Mouse (Mus musculus) olfactory bulb, adult 2 months (tissue): Measurements from ENCODE around the gene Gm49380. TPM values are rescaled to one million over a fixed set of nuclear protein-coding genes. Genes with fewer than 3 reads are reported as not detected.

Experiments
- H3K27ac ChIP-seq: fragments of 200-500 bp; 2 replicates; pipeline ENCODE4 v1.5.1; 2012; ENCODE audit warnings: low read depth, low read length; ENCODE audit not compliant: insufficient read depth
- H3K4me1 ChIP-seq: fragments of 200-500 bp; 2 replicates; pipeline ENCODE4 v1.6.1; 2012; ENCODE audit warnings: low read length; ENCODE audit not compliant: control insufficient read depth, insufficient read depth
- H3K4me3 ChIP-seq: fragments of 200-500 bp; 2 replicates; pipeline ENCODE4 v1.5.1; 2012; ENCODE audit warnings: mild to moderate bottlenecking, low read depth, low read length, moderate library complexity; ENCODE audit not compliant: insufficient read depth
- CTCF ChIP-seq: fragments of 200-500 bp; IDR thresholded peaks from 2 replicates; pipeline ENCODE4 v1.5.1; 2012; ENCODE audit warnings: low read depth, mild to moderate bottlenecking, low read length, moderate library complexity; ENCODE audit not compliant: insufficient read depth
- POLR2A ChIP-seq: fragments of 200-500 bp; IDR thresholded peaks from 2 replicates; pipeline ENCODE4 v1.6.1; 2012; ENCODE audit warnings: mild to moderate bottlenecking, low read depth, low read length, moderate library complexity; ENCODE audit not compliant: insufficient read depth
- WGBS: fragments of 180-500 bp; shearing (Covaris S2); methylation state at CpG from one replicate; pipeline ENCODE4 v1.1.7; 2018; 5-methylcytosine and 5-hydroxymethylcytosine counted together
- polyA plus RNA-seq: library from polyadenylated mRNA; stranded (reverse); fragments of >200 nt; gene quantifications from 2 replicates; pipeline ENCODE4 v1.2.4, GENCODE M21; 2012; ENCODE audit warnings: low replicate concordance; ENCODE audit not compliant: missing spikeins, insufficient read depth, insufficient read length

Gm49380 gene
- polyA plus RNA-seq, 1 experiment, result not detected

DNA sequence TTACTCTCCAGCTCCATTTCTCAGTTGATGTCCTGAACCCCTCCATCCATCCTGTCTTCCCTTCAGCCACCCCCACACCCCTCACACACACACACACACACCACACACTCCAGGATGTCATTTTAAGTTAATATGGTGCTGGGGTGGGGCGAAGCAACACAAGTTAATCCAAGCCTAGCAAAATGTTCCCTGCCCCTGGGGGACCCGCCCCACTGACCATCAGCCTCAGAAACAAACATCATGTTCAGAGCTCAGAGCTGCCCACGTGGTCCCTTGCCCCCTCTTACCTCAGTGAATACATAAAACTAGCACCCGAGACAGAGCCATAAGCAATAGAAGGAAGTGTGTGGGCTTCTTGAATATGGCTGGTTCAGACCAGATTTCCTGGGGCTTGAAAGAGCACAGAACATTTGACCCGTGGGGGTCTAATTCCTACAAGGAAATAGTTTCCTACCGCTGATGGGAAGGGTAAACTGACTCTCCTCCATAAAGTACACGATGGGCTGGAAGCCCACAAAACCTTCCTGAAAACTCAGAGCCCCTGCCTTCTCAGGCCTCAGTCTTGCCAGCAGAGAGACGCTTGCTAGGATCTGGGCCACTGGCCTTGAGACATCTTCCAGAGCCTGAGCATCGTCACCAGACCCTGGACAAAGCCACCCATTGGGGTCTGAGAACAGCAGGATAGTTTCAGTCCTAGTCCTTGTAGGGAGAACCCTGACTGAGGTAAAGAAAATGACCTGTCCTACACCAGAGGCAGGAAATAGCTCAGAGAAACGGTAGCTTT lies 33.1 kb downstream of the Gm49380 start:
- no peak overlapping the region for H3K4me3 ChIP-seq
- peaks cover 52% of the 10 kb centered on the region for H3K4me1 ChIP-seq
- 71% methylated on average over 10 of the region's 10 CpGs for WGBS
- peak overlapping the region; percentile 40; the same call in 1 of the 2 replicates for H3K27ac ChIP-seq
- no peak for TF ChIP-seq CTCF
- no peak for TF ChIP-seq POLR2A

DNA sequence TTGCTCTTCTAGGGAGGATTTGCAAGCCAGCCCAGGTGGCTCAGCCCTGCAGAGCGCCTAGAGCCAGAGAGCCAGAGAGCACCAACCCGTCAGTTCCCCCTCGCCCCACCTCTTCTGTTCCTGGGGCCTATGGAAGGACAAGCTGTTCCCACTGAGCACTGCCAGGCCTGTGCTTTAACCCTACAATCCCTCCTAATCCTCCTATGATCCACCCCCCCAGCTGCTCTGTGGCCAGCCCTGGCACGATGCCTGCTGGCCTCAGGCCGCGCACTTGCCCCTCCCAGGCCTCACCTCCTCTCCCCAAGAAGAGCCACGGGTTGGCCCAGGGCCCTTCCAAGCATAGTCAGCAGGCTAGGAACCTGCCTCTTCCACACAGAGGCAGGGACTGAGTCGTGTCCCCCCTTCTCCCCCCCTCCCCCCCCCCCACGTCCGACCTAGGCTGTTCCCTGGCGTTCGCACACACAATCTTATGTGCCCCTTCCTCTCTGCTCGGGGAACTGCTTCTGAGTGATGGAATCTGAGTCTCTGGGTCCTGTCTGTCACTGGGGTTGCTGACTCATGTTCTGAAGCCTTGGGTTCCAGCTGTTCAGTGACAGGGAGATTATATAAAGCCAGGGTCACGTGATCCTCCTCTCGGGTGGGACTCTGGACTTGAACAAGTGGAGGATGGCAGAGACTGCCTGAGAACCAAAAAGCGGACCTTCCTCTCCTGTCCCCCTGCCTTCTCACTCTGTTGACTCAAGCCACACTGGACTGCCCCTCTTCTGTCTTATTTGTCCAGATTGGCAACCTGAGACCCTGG lies 34.1 kb downstream of the Gm49380 start:
- Histone ChIP-seq H3K27ac (peak overlapping the region; percentile 75), H3K4me3 (no peak overlapping the region), H3K4me1 (peaks cover 52% of the 10 kb centered on the region)
- TF ChIP-seq POLR2A, result no peak
- TF ChIP-seq CTCF, result no peak
- WGBS, result 41% methylated on average over 16 of the region's 16 CpGs

DNA sequence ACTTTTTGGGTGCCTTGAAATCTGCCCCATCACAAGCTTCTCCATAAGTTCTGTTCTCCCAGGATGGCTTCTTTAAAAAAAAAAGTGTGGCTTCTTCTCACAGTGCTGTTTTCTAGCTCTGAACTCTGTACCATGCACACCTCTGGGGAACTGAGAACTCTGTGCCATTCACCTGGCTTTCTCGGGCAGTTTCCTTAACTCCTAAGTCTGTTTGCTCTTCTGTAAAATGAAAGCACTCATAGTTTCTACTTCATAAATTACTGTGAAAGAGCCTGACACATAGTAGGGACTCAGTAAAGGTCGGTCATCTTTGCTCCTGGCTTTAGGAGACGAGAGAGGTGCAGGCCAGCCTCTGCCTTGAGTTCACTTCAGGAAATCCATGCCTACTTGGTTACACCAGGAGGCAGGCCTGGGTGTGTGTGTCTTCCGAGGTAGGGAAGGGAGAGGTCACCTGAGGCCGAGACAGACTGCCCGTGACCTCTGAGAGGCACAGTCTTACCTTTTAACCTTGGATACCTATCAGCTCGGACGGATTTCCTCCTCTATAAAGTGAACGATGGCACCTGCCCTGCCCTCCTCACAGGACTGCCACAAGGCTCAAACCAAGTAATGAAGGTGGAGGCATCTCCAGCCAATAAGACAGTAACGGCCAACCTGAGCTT lies 35.0 kb downstream of the Gm49380 start:
- H3K27ac ChIP-seq, result peak overlapping the region; percentile 75
- TF ChIP-seq POLR2A (no peak), CTCF (no peak)
- H3K4me3 ChIP-seq, result no peak overlapping the region
- 84% methylated on average over 10 of the region's 10 CpGs for WGBS
- H3K4me1 ChIP-seq, result peaks cover 48% of the 10 kb centered on the region

DNA sequence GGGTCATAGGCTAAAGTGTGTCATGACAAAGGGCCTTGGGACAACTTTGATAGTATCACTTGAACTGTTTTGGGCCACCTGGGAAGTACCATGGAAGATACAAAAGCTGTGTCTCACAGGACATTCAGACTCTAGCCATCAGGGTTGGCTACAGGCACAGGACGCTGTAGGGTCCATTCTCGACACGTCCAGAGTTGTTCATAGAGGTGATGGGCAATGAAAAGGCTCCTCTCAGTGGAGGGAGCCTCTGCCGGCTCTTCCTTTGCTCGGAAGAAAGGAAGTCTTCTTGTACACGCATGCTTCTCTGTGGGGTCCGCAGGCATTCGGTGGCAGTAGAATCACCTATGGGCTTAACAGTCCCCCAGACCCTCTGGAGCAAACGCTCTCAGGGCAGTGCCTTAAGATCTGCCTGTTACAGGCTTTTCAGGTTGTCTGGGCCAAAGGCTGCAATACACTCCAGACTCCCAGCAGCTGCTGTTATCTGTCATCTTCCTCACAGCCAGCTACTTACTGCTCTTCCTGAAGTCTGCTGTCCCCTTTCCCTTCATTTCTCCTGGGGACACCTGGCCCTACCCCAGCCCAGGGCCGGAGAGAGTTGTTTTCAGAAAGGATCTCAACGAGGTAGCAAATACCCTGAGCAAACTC lies 35.9 kb downstream of the Gm49380 start:
- TF ChIP-seq POLR2A (no peak), CTCF (no peak)
- 92% methylated on average over 11 of the region's 11 CpGs for WGBS
- no peak overlapping the region for H3K4me3 ChIP-seq
- no peak overlapping the region for H3K27ac ChIP-seq
- H3K4me1 ChIP-seq, result peaks cover 54% of the 10 kb centered on the region

DNA sequence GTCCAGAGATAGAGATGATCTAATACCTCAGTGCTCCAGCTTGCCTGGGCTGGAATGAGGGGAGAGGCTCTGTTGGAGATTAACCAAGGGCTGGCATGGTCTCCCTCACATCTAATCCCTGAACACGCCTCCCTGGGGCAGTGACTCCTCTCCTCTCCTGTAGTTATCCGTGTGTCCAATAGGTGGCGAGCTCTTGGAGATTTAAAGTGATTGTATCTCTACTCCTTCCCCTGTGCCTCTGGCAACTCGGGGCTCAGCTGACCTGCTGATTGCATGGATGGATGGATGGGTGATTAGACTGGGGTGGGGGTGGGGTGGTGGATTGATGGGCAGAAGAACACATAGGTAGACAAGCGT lies 36.6 kb downstream of the Gm49380 start:
- WGBS, result 18% methylated on average over 5 of the region's 5 CpGs
- Histone ChIP-seq H3K27ac (no peak overlapping the region), H3K4me3 (no peak overlapping the region), H3K4me1 (peaks cover 60% of the 10 kb centered on the region)
- TF ChIP-seq CTCF, result peak; percentile 20; the same call in 1 of the 2 replicates
- TF ChIP-seq POLR2A, result no peak

DNA sequence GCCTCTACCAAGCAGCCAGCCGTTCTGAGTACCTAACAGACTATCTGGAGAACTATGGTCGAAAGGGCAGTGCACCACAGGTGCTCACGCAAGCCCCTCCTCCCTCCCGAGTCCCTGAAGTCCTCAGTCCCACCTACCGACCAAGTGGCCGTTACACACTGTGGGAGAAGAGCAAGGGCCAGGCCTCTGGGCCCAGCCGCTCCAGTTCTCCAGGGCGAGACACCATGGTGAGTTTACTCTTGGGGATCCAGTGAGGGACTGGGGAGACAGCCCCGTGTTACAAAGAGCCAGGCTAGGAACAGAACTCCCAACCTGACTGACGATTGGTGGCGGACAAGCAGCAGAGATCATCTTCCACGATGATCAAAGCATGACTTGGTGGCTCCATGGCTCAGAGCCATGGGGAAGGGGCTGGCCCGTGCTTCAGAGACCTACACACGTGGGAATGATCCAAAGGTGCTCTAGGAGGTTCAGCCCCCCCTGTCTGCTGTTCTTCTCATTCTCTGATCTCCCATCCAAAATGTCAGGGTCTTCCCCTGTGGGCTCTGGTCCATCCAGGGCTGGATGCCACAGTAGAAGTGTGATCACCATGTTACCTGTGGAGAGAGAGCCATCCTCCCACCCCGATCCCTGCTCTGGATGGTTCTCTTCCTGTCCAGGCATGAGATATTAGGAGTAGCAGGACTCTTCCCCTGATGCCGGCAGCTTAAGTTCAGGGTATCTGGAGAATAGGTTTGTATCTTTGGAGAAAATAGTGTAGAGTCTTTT lies 37.1 kb downstream of the Gm49380 start:
- Histone ChIP-seq H3K4me1 (peaks cover 59% of the 10 kb centered on the region), H3K4me3 (no peak overlapping the region), H3K27ac (no peak overlapping the region)
- 76% methylated on average over 16 of the region's 16 CpGs for WGBS
- no peak for TF ChIP-seq POLR2A
- TF ChIP-seq CTCF, result no peak

DNA sequence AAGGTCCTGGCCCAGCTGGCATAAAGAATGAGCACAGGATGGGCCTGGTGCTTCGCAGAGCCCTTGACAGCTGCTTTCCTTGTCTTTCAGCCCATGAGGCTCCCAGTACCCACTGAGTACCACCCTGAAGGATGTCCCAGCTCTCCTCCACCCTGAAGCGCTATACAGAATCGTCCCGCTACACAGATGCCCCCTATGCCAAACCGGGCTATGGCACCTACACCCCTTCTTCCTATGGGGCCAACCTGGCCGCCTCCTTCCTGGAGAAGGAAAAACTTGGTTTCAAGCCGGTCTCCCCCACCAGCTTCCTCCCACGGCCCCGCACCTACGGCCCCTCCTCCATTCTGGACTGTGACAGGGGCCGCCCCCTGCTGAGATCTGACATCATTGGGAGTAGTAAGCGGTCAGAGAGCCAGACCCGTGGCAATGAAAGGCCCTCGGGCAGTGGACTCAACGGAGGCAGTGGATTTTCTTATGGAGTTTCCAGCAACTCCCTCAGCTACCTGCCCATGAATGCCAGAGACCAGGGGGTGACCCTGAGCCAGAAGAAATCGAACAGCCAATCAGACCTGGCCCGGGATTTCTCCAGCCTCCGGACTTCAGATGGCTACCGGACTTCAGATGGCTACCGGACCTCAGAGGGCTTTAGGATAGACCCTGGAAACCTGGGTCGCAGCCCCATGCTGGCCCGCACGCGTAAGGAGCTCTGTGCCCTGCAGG lies 37.9 kb downstream of the Gm49380 start:
- no peak overlapping the region for H3K27ac ChIP-seq
- H3K4me1 ChIP-seq, result peaks cover 58% of the 10 kb centered on the region
- 80% methylated on average over 24 of the region's 24 CpGs for WGBS
- no peak for TF ChIP-seq CTCF
- TF ChIP-seq POLR2A, result no peak
- H3K4me3 ChIP-seq, result no peak overlapping the region
